Mouse (Mus musculus) midbrain, postnatal 0 days (tissue): ENCODE results near the gene Gins3. TPM values are rescaled to one million over a fixed set of nuclear protein-coding genes. Genes with fewer than 3 reads are reported as not detected.

ENCODE experiments used
- ATAC-seq: fragments of 200-750 bp; cut with Nextera tagmentation; 2 replicates; pipeline ENCODE4 v1.8.0; 2017; ENCODE audit warnings: moderate number of reproducible peaks, mild to moderate bottlenecking, moderate TSS enrichment, moderate library complexity; ENCODE audit not compliant: low FRiP score
- DNase-seq: peaks from one replicate; pipeline ENCODE4 v3.0.0-alpha.2; 2015; ENCODE audit warnings: low spot score
- H3K27ac ChIP-seq: fragments of 300-500 bp; sonication (generic); 2 replicates; pipeline ENCODE4 v1.5.1; 2014; ENCODE audit warnings: low read depth, mild to moderate bottlenecking, low read length, mixed read lengths
- H3K27me3 ChIP-seq: fragments of 300-500 bp; sonication (generic); 2 replicates; pipeline ENCODE4 v1.6.1; 2014; ENCODE audit warnings: low read length, control low read depth, mixed read lengths; ENCODE audit not compliant: insufficient read depth
- H3K36me3 ChIP-seq: fragments of 300-500 bp; sonication (generic); 2 replicates; pipeline ENCODE4 v1.6.1; 2014; ENCODE audit warnings: low read length, control low read depth, mixed read lengths; ENCODE audit not compliant: insufficient read depth
- H3K4me1 ChIP-seq: fragments of 300-500 bp; sonication (generic); 2 replicates; pipeline ENCODE4 v1.6.1; 2014; ENCODE audit warnings: mild to moderate bottlenecking, control low read depth, antibody characterized with exemption, low read length, mixed read lengths; ENCODE audit not compliant: insufficient read depth
- H3K4me2 ChIP-seq: fragments of 300-500 bp; sonication (generic); 2 replicates; pipeline ENCODE4 v1.6.1; 2014; ENCODE audit warnings: low read depth, mild to moderate bottlenecking, low read length, mixed read lengths; ENCODE audit not compliant: poor library complexity, severe bottlenecking
- H3K4me3 ChIP-seq: fragments of 300-500 bp; sonication (generic); 2 replicates; pipeline ENCODE4 v1.5.1; 2014; ENCODE audit warnings: low read depth, mild to moderate bottlenecking, low read length, moderate library complexity
- H3K9ac ChIP-seq: fragments of 300-500 bp; sonication (generic); replicated peaks from 2 replicates; pipeline ENCODE4 v1.6.1; 2014; ENCODE audit warnings: mild to moderate bottlenecking, low read length, moderate library complexity, mixed read lengths; ENCODE audit not compliant: poor library complexity, severe bottlenecking
- H3K9me3 ChIP-seq: fragments of 300-500 bp; sonication (generic); 2 replicates; pipeline ENCODE4 v1.6.1; 2016; ENCODE audit warnings: low read length, control low read depth
- CTCF ChIP-seq: IDR thresholded peaks from 2 replicates; pipeline ENCODE4 v1.5.1; 2016; ENCODE audit warnings: antibody characterized with exemption, mild to moderate bottlenecking
- WGBS: fragments of 180-500 bp; shearing (Covaris S2); extraction: QIAGEN DNeasy Blood & Tissue Kit; methylation state at CpG from one replicate; pipeline ENCODE4 v1.1.7; 2014; 5-methylcytosine and 5-hydroxymethylcytosine counted together
- polyA plus RNA-seq: library from polyadenylated mRNA; unstranded; fragments of >200 nt; fragmentation: Nextera tagmentation; extraction: Ambion mirVana; gene quantifications from 2 replicates; pipeline ENCODE4 v1.2.1, GENCODE M21; 2015
- total RNA-seq: library from RNA; depleted of rRNA; stranded (reverse); fragments of >200 nt; gene quantifications from 2 replicates; pipeline ENCODE4 v1.2.3, GENCODE M21; 2014

The Gins3 gene
- total and polyA plus RNA-seq, 2 experiments from 2014 or later: 2.7 to 4.0 TPM

DNA sequence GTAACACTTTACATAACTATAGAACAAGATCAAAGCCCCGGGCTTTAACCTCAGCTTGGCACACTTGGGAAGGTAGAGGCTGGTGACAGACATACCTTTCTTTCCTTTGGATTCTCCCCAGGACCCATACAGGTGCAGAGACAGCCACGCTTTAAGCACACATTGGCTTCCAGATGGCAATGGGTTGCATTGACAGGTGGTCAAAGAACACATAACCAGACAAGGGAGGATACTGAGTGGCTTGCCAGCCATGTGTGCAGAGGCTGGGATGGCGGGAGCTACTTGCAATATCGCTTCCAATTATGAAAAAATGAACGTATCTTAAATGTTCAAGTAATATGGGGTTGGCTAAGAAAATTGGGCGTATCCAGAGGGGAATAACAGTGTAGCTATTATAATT is 38.6 kb downstream of the Gins3 start:
- no peak overlapping the region for H3K4me3 ChIP-seq
- H3K9ac ChIP-seq: no peak overlapping the region
- WGBS: 87% methylated on average over 6 of the region's 6 CpGs
- no peaks in the 10 kb centered on the region for H3K9me3 ChIP-seq
- no peak overlapping the region for H3K27ac ChIP-seq
- no peak for TF ChIP-seq CTCF
- H3K4me2 ChIP-seq: no peak overlapping the region
- no peaks in the 10 kb centered on the region for H3K4me1 ChIP-seq
- DNase-seq (no peak), ATAC-seq (no peak)
- H3K27me3 ChIP-seq: no peaks in the 10 kb centered on the region
- no peaks in the 10 kb centered on the region for H3K36me3 ChIP-seq

DNA sequence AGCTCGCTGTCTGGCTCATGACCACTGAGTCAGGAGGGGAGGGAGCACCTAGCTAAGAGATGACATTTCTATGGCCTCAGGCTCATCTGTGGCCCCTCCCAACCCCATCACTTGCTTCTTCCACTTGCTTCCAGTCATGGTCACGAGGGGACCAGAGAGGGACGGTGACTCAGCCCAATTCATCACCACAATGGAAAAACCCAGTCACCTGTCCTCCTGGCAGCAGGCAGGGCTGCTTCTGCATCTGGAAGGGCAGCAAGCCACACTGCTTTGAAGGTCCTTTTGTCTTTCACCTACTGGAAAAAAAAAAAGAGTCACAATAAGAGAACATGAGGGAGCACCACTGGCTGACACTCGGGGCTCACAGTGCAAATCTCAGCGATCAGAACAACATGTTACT is 39.6 kb downstream of the Gins3 start:
- H3K4me2 ChIP-seq: no peak overlapping the region
- no peak overlapping the region for H3K27ac ChIP-seq
- no peak overlapping the region for H3K9ac ChIP-seq
- no peaks in the 10 kb centered on the region for H3K4me1 ChIP-seq
- H3K9me3 ChIP-seq: no peaks in the 10 kb centered on the region
- H3K36me3 ChIP-seq: no peaks in the 10 kb centered on the region
- no peaks in the 10 kb centered on the region for H3K27me3 ChIP-seq
- no peak for DNase-seq
- ATAC-seq: no peak
- 86% methylated on average over 5 of the region's 5 CpGs for WGBS
- no peak for TF ChIP-seq CTCF
- H3K4me3 ChIP-seq: no peak overlapping the region

DNA sequence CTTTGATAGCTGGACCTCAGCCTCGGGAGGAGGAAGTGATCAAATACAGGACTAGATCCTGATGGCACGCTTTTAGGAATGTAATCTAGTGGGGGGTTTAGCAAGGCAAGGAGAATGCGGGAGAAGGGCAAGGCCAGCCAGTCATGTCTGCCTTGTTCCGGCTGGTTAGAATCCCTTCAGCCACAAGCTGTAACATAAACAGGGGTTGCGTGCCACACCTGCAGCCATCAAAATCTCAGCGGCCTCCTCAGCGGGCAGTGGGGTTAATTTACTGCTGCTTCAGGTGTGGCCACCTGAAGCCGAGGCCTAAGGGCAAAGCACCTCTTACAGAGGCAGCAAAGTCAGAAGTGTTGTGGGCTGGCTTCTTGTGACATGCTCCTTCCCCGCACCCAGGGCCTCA is 43.4 kb downstream of the Gins3 start, which contains the start of gene Ndrg4:
TSS of gene Ndrg4 (plus strand) at position 350 of the 400 bp plus-strand sequence.
- no peaks in the 10 kb centered on the region for H3K36me3 ChIP-seq
- peak within 1 kb of the TSS; percentile 81 for H3K4me3 ChIP-seq
- no peaks in the 10 kb centered on the region for H3K9me3 ChIP-seq
- H3K9ac ChIP-seq: peak within 1 kb of the TSS; percentile 85
- ATAC-seq (no peak), DNase-seq (no peak)
- WGBS: 45% methylated on average over 9 of the region's 9 CpGs
- peak within 1 kb of the TSS; percentile 76 for H3K4me2 ChIP-seq
- no peaks in the 10 kb centered on the region for H3K27me3 ChIP-seq
- TF ChIP-seq CTCF: no peak
- H3K4me1 ChIP-seq: 0 out of 2 replicates have a peak, but pooled peaks cover 9% of the 10 kb centered on the region
- peak within 1 kb of the TSS; percentile 58 for H3K27ac ChIP-seq

DNA sequence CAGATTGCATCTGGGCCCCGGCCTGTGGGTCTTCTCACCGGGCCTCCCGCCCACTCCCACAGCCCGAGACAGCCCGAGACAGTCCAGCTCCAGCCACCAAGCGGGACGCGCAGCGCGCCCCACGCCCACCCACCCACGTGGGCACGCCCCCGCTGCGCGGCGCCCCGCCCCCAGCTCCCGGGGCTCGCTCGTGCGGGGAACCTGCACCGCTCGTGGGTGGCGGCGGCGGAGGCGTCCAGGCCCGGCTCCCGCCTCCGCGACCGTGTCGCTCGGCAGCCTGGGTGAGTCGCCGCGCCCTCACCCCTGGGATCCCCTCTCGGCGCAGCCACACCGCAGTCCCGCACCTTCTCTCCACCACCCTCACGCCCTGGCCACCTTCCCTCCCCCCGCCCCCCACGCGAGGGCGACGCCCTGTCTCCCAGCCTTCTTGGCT is 44.4 kb downstream of the Gins3 start:
- H3K9me3 ChIP-seq: no peaks in the 10 kb centered on the region
- peak overlapping the region; percentile 85 for H3K9ac ChIP-seq
- 2% methylated on average over 23 of the region's 48 CpGs for WGBS
- DNase-seq (peak; percentile 40), ATAC-seq (peak; percentile 76)
- peak overlapping the region; percentile 58 for H3K27ac ChIP-seq
- H3K4me3 ChIP-seq: peak overlapping the region; percentile 81
- H3K4me2 ChIP-seq: peak overlapping the region; percentile 76
- H3K4me1 ChIP-seq: 0 out of 2 replicates have a peak, but pooled peaks cover 9% of the 10 kb centered on the region
- H3K36me3 ChIP-seq: no peaks in the 10 kb centered on the region
- TF ChIP-seq CTCF: no peak
- no peaks in the 10 kb centered on the region for H3K27me3 ChIP-seq

DNA sequence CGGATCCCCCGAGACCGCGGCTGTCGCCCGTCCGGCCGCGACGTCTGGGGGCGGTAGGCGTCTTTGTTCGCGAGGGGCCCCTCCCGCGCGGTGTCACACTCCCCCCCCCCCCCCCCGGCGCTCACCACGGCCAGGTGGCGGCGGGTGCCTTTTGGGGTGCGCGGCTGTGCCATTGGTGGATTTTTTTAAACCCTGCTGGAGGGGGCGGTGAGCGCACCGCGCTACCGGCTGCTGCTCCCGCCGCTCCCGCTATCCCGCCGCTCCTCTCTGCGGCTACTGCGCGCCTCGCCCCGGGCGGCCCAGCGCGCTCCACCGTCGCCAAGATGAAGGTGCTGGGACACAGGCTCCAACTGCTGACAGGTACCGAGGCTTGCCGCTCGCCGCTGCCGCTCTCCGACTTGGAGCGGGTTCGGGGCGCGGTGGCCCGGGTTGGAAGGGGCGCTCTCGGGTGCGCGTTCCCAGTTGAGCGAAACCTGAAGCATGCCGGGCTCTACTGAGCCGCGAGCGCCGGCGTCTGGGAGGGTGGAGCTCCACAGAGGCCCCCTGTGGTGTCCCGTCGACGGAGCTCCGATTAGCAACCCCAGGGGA is 44.9 kb downstream of the Gins3 start:
- Histone ChIP-seq H3K36me3 (no peaks in the 10 kb centered on the region), H3K9me3 (no peaks in the 10 kb centered on the region), H3K9ac (peak overlapping the region; percentile 85), H3K4me3 (peak overlapping the region; percentile 81), H3K4me2 (peak overlapping the region; percentile 76), H3K27ac (peak overlapping the region; percentile 58), H3K4me1 (0 out of 2 replicates have a peak, but pooled peaks cover 9% of the 10 kb centered on the region), H3K27me3 (no peaks in the 10 kb centered on the region)
- peak; percentile 67 for ATAC-seq
- DNase-seq: peak; percentile 49
- WGBS: under 1% methylated on average over 50 of the region's 70 CpGs
- TF ChIP-seq CTCF: no peak

DNA sequence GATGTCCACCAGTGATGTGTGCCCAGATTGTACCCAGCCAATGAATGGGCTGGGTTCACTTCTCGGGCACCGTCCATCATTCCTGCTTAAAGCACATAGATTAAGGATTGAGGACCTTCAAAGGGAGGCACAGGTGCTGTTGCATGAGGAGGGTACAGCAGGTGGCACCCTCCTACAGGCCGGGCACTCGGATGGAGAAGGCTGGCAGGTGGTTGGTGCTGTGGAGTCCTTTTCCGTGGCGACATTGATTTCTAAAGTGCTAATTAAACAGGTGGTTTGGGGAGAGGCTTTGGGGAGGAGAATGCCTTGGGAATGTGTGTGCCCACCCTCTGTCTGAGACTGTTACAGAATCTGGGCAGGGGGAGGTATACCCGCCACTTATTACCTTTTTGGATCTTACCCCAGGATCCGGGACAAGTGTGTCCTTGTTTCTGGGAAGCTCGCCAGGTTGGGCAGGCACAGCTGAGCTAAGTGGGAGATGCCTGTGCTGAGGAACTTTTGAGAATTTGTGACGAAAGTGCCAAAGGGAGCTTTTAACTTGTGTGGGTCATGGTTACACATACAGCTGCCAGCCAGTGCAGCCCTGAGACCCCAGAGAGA is 54.9 kb downstream of the Gins3 start:
- no peak for ATAC-seq
- no peak overlapping the region for H3K27ac ChIP-seq
- no peaks in the 10 kb centered on the region for H3K36me3 ChIP-seq
- no peaks in the 10 kb centered on the region for H3K27me3 ChIP-seq
- WGBS: 72% methylated on average over 10 of the region's 10 CpGs
- TF ChIP-seq CTCF: no peak
- no peak overlapping the region for H3K9ac ChIP-seq
- H3K4me3 ChIP-seq: no peak overlapping the region
- H3K9me3 ChIP-seq: no peaks in the 10 kb centered on the region
- H3K4me1 ChIP-seq: no peaks in the 10 kb centered on the region
- DNase-seq: no peak
- no peak overlapping the region for H3K4me2 ChIP-seq
